Mouse (Mus musculus) heart, embryonic 14.5 days (tissue): ENCODE results near the gene Nop53. TPM values are rescaled to one million over a fixed set of nuclear protein-coding genes. Genes with fewer than 3 reads are reported as not detected.

Experiments used
- ATAC-seq: fragments of 200-750 bp; cut with Nextera tagmentation; 2 replicates; pipeline ENCODE4 v1.8.0; 2017; ENCODE audit warnings: low read depth, moderate TSS enrichment; ENCODE audit not compliant: insufficient number of reproducible peaks, insufficient read depth, low FRiP score
- H3K27ac ChIP-seq, 2 experiments: fragments of 200-500 bp in 1 of 2; fragments of 300-500 bp in 1 of 2; sonication (generic) in 1 of 2; replicated peaks in 1 of 2; 2 replicates each; pipeline ENCODE4 v1.5.1; 2012 to 2014; ENCODE audit warnings: low read depth in 2 of 2, low read length in 2 of 2, control low read depth in 1 of 2, mild to moderate bottlenecking in 1 of 2, mixed read lengths in 1 of 2; ENCODE audit not compliant: control insufficient read depth in 1 of 2, insufficient read depth in 1 of 2
- H3K27me3 ChIP-seq: fragments of 300-500 bp; sonication (generic); 2 replicates; pipeline ENCODE4 v1.6.1; 2014; ENCODE audit warnings: mild to moderate bottlenecking, low read length, control low read depth; ENCODE audit not compliant: control insufficient read depth, insufficient read depth
- H3K36me3 ChIP-seq: fragments of 300-500 bp; sonication (generic); 2 replicates; pipeline ENCODE4 v1.6.1; 2014; ENCODE audit warnings: mild to moderate bottlenecking, control low read depth, low read length, mixed read lengths; ENCODE audit not compliant: control insufficient read depth, insufficient read depth
- H3K4me1 ChIP-seq, 2 experiments: fragments of 200-500 bp in 1 of 2; fragments of 300-500 bp in 1 of 2; sonication (generic) in 1 of 2; 2 replicates each; pipeline ENCODE4 v1.6.1; 2012 to 2014; ENCODE audit warnings: low read length in 2 of 2, control low read depth in 1 of 2, mixed read lengths in 1 of 2; ENCODE audit not compliant: control insufficient read depth in 2 of 2, insufficient read depth in 2 of 2
- H3K4me2 ChIP-seq: fragments of 300-500 bp; sonication (generic); 2 replicates; pipeline ENCODE4 v1.6.1; 2014; ENCODE audit warnings: mild to moderate bottlenecking, low read length
- H3K4me3 ChIP-seq, 2 experiments: fragments of 200-500 bp in 1 of 2; fragments of 300-500 bp in 1 of 2; sonication (generic) in 1 of 2; 2 replicates each; pipeline ENCODE4 v1.5.1; 2012 to 2014; ENCODE audit warnings: low read length in 2 of 2, mild to moderate bottlenecking in 2 of 2, control low read depth in 1 of 2, low read depth in 1 of 2, moderate library complexity in 1 of 2; ENCODE audit not compliant: control insufficient read depth in 1 of 2, insufficient read depth in 1 of 2
- H3K9ac ChIP-seq: fragments of 300-500 bp; sonication (generic); 2 replicates; pipeline ENCODE4 v1.6.1; 2014; ENCODE audit warnings: mild to moderate bottlenecking, low read length
- H3K9me3 ChIP-seq: fragments of 300-500 bp; sonication (generic); 2 replicates; pipeline ENCODE4 v1.6.1; 2016; ENCODE audit warnings: low read length, control low read depth; ENCODE audit not compliant: control insufficient read depth
- WGBS: fragments of 180-500 bp; shearing (Covaris S2); extraction: QIAGEN DNeasy Blood & Tissue Kit; methylation state at CpG from one replicate; pipeline ENCODE4 v1.1.7; 2014; 5-methylcytosine and 5-hydroxymethylcytosine counted together
- polyA plus RNA-seq: library from polyadenylated mRNA; unstranded; fragments of >200 nt; fragmentation: Nextera tagmentation; extraction: Ambion mirVana; gene quantifications from 2 replicates; pipeline ENCODE4 v1.2.1, GENCODE M21; 2014

The Nop53 gene
- polyA plus RNA-seq, 1 experiment from 2014 or later: 121 TPM

- Histone ChIP-seq H3K4me3 (peak overlapping the region; percentile 51 to 57; a peak in 3 of 4 replicates), H3K9ac (peak overlapping the region; percentile 81; the same call in 1 of the 2 replicates), H3K27me3 (no peaks in the 10 kb centered on the region), H3K4me1 (peaks cover 31 to 36% of the 10 kb centered on the region in 2 experiments), H3K9me3 (0 out of 2 replicates have a peak, but pooled peaks cover 5% of the 10 kb centered on the region), H3K27ac (peak overlapping the region in 1 of 2 experiments; percentile 19; a peak in 1 of 4 replicates), H3K4me2 (peak overlapping the region; percentile 68), H3K36me3 (peaks cover 26% of the 10 kb centered on the region)
- no peak for ATAC-seq
- 49% methylated on average over 3 of the region's 3 CpGs for WGBS
Observed at GRCm38 (mm10) chr7:15966489-15966888, 20.6 kb upstream of the Nop53 start.

DNA sequence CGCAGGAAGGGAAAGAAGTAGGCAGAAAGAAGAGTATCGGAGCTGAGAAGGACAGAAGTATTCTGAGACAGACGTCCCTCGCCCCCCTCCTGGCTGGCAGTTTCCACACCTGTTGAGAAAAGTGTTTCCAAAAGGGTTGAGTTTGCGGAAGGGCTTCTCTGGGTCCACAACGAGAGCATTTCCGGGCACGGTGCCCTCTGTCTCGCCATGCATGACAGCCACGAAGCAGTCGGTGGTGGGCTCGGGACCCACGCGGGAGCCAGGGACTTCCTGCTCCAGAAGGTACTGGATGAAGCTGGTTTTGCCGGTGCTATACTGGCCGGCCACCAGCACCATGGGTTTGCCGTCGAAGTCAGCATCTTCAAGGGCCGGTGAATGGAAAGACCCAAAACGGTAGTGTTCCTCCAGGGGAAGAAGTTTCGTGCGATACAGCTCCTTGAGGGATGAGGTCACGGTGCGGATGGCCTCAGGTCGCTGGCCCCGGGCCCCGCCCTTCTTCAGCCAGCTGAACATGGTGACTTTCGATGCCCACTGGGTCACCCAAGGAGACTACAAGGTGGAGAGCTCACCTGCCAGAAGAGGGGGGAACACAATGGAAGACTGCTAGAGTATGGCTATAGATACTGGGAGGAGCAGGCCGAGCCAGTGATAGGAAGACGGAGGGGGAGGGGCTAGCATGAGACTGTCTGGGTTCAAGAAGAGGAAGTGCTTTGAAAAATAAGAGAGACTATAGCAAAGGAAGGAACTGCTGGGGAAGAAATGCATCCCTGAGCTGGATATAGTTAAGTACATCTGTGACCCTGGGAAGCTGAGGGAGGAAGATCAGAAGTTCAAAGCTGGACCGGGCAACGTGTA, 18.2 kb upstream of the Nop53 start:
- peaks cover 23% of the 10 kb centered on the region for H3K36me3 ChIP-seq
- H3K9ac ChIP-seq: peak overlapping the region; percentile 53; the same call in 1 of the 2 replicates
- peaks cover 38 to 49% of the 10 kb centered on the region in 2 experiments for H3K4me1 ChIP-seq
- peak overlapping the region; percentile 89 to 94; a peak in 2 of 4 replicates for H3K27ac ChIP-seq
- no peaks in the 10 kb centered on the region for H3K9me3 ChIP-seq
- no peaks in the 10 kb centered on the region for H3K27me3 ChIP-seq
- WGBS: 75% methylated on average over 32 of the region's 32 CpGs
- H3K4me3 ChIP-seq: peak overlapping the region; percentile 10 to 18; a peak in 3 of 4 replicates
- no peak for ATAC-seq
- H3K4me2 ChIP-seq: peak overlapping the region; percentile 68

DNA sequence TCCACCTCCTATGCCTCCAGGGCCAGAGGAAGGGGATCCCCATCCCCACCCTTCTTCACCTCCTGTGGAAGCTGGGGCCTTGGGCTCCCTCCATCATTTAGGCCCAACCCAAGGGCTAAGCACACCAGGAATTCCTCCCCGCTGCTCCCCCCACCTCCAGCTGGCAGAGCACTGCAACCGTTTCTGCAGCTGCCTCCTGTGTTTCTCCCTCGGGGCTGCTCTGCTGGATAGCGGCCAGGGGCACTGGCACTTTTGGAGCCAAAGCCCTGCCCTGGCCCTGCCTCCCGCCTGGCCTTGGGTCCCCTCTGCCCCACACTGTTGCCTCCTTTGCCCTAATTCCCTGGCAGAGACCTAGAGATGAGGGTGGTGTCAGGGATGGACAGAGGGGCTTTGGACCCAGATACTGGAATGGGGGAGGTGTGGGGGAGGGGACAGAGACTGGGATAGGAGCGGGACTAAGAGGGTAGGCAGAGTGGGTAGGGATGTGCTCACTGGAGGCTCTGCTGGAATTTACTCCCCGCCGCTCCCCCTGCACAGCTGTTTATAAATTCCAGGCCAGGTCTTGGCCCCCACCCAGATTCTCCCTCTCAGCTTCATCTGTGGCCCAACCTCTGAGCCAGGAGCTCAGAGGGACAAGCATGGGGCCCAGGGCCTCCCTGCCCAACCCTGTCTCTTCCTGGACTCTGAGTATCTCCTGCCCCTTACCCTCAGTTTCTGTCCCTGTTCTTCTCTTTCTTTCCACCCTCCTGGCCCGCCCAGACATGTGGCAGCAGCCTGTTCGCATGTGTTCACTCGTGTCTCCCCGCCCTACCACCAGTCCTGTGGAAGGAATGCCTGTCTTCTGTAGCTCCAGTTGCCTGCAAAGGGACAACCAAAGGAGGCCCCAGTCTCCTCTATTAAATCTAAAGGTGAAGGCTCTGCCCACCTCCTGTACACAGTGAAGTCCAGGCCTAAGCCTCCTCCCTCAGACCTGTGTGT, 16.7 kb upstream of the Nop53 start:
- peak overlapping the region; percentile 52 for H3K9ac ChIP-seq
- H3K4me1 ChIP-seq: peaks cover 38 to 49% of the 10 kb centered on the region in 2 experiments
- peak overlapping the region in 1 of 2 experiments; percentile 16; a peak in 3 of 4 replicates for H3K4me3 ChIP-seq
- H3K4me2 ChIP-seq: peak overlapping the region; percentile 68
- ATAC-seq: peak; percentile 77
- peaks cover 38% of the 10 kb centered on the region for H3K36me3 ChIP-seq
- peak overlapping the region; percentile 89 to 94 for H3K27ac ChIP-seq
- 16% methylated on average over 12 of the region's 12 CpGs for WGBS
- H3K9me3 ChIP-seq: no peaks in the 10 kb centered on the region
- H3K27me3 ChIP-seq: no peaks in the 10 kb centered on the region

- no peak overlapping the region for H3K4me3 ChIP-seq
- 81% methylated on average over 7 of the region's 7 CpGs for WGBS
Observed at GRCm38 (mm10) chr7:15961798-15962197, 15.9 kb upstream of the Nop53 start.

DNA sequence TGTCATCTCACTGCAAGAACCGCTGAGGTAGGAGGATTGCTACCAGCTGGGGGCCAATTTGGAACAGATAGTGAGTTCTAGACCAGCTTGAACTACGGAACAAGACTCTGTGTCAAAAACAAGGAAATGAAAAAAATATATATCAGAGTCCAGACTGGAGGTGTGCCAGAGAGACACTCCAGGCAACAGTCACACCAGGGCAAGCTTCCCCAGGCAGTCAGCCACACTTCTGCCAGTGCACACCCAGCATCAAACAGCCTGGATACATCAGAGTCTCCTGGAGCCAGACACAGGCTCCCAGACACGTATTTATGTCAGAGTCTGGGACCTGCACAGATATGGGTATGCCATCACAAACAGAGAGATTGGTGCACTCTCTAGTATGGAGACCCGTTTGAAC, 15.4 kb upstream of the Nop53 start:
- Histone ChIP-seq H3K27me3 (no peaks in the 10 kb centered on the region), H3K4me1 (peaks cover 38 to 49% of the 10 kb centered on the region in 2 experiments), H3K36me3 (peaks cover 51% of the 10 kb centered on the region), H3K9ac (no peak overlapping the region), H3K4me2 (peak overlapping the region; percentile 16; the same call in 1 of the 2 replicates), H3K9me3 (no peaks in the 10 kb centered on the region), H3K4me3 (no peak overlapping the region), H3K27ac (peak overlapping the region; percentile 89 to 94)
- 46% methylated on average over 4 of the region's 4 CpGs for WGBS
- ATAC-seq: no peak

More at GRCm38 (mm10) chr7:15961798-15962197, 15.9 kb upstream of the Nop53 start:
- Histone ChIP-seq H3K27me3 (no peaks in the 10 kb centered on the region), H3K36me3 (peaks cover 46% of the 10 kb centered on the region), H3K9me3 (no peaks in the 10 kb centered on the region), H3K27ac (peak overlapping the region; percentile 89 to 94), H3K9ac (peak overlapping the region; percentile 42; the same call in 1 of the 2 replicates), H3K4me1 (peaks cover 38 to 49% of the 10 kb centered on the region in 2 experiments), H3K4me2 (peak overlapping the region; percentile 68)
- no peak for ATAC-seq

DNA sequence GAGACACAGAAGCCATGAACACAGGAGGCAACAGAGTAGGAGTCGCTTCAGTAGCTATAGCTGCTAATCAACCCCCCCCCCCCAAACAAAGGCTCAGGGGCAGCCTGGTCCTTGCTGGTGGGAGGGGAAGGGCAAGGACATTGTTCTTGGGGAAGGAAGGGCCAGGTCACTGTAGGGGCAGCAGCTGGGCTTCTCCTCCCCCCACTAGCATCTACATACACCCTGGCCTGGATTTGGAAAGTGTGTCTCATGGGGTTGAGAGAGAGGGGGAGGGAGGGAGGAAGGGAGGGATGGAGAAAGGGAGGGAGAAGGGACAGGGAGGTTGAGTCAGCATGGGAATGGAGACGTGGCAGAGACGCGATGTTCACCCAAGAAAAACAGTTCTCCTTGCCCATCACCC, 14.8 kb upstream of the Nop53 start:
- 43% methylated on average over 4 of the region's 4 CpGs for WGBS
- H3K4me2 ChIP-seq: peak overlapping the region; percentile 16; the same call in 1 of the 2 replicates

GRCm38 (mm10) chr7:15956143-15956542, 10.3 kb upstream of the Nop53 start:
- WGBS: 53% methylated on average over 5 of the region's 5 CpGs
- H3K4me1 ChIP-seq: peaks cover 23 to 35% of the 10 kb centered on the region in 2 experiments
- peak overlapping the region; percentile 58 to 73; a peak in 3 of 4 replicates for H3K27ac ChIP-seq
- H3K4me3 ChIP-seq: no peak overlapping the region
- no peaks in the 10 kb centered on the region for H3K27me3 ChIP-seq
- peaks cover 81% of the 10 kb centered on the region for H3K36me3 ChIP-seq
- H3K9ac ChIP-seq: no peak overlapping the region
- ATAC-seq: no peak
- H3K4me2 ChIP-seq: no peak overlapping the region
- H3K9me3 ChIP-seq: peaks cover 4% of the 10 kb centered on the region; the same call in 1 of the 2 replicates

More for the DNA sequence above, 14.8 kb upstream of the Nop53 start:
- H3K4me1 ChIP-seq: peaks cover 43 to 54% of the 10 kb centered on the region in 2 experiments
- ATAC-seq: no peak
- H3K9ac ChIP-seq: no peak overlapping the region
- H3K36me3 ChIP-seq: peaks cover 55% of the 10 kb centered on the region
- no peaks in the 10 kb centered on the region for H3K9me3 ChIP-seq
- H3K27me3 ChIP-seq: no peaks in the 10 kb centered on the region
- H3K4me3 ChIP-seq: no peak overlapping the region
- H3K27ac ChIP-seq: peak overlapping the region; percentile 30 to 89; a peak in 3 of 4 replicates
